In genomic region chr17:49427631-49428238, GRCm38 (mm10) we compare ENCODE assay signal across 7 mouse cellular contexts. TPM values are rescaled to one million over a fixed set of nuclear protein-coding genes. Genes with fewer than 3 reads are reported as not detected.
A peak's percentile ranks its signal among the peaks of the same experiment; 100 is the strongest.
DNase-seq lines count a peak whose midpoint lies in the region; ATAC-seq and TF ChIP-seq lines count a peak whose summit lies in the region.

No protein-coding gene starts in this region.

- no peak overlapping the region for H3K9ac ChIP-seq in heart, postnatal 0 days (replicated peaks; ENCODE audit: low read depth, low read length)
- H3K9ac ChIP-seq in liver, embryonic 14.5 days (replicated peaks), result no peak overlapping the region

- TF ChIP-seq POLR2A in brain, embryonic 14.5 days (IDR thresholded peaks at IDR 0.05; ENCODE audit: borderline replicate concordance, extremely low read depth, insufficient read depth, insufficient read length, poor library complexity, severe bottlenecking), result no peak

- TF ChIP-seq EP300 in heart, postnatal 0 days (IDR thresholded peaks at IDR 0.05; ENCODE audit: low read depth), result no peak
- no peak for TF ChIP-seq EP300 in liver, embryonic 14.5 days (IDR thresholded peaks at IDR 0.05; ENCODE audit: low read depth)

- peak overlapping the region; percentile 74; the same call in 1 of the 2 replicates for H3K4me3 ChIP-seq in heart, postnatal 0 days (ENCODE audit: low read depth, low read length)
- peak overlapping the region in 1 of 2 experiments; percentile 99; a peak in 2 of 4 replicates for H3K4me3 ChIP-seq in liver, embryonic 14.5 days (ENCODE audit: insufficient read depth in 1 of 2, low read depth in 2 of 2, low read length in 2 of 2)

- no peaks in the 10 kb centered on the region for H3K27me3 ChIP-seq in heart, postnatal 0 days (ENCODE audit: control insufficient read depth, insufficient read depth, low read length)
- H3K27me3 ChIP-seq in liver, embryonic 14.5 days (ENCODE audit: control insufficient read depth, insufficient read depth, low read length), result no peaks in the 10 kb centered on the region

- H3K36me3 ChIP-seq in heart, postnatal 0 days (replicated peaks; ENCODE audit: control insufficient read depth, insufficient read depth, low read length), result no peaks in the 10 kb centered on the region
- H3K36me3 ChIP-seq in liver, embryonic 14.5 days (replicated peaks; ENCODE audit: control insufficient read depth, insufficient read depth, low read depth), result peaks cover 2% of the 10 kb centered on the region

- TF ChIP-seq CTCF in brain, embryonic 14.5 days (IDR thresholded peaks at IDR 0.05; ENCODE audit: borderline replicate concordance, extremely low read depth, insufficient read depth, insufficient read length), result peak; percentile 43; the same call in 1 of the 2 replicates
- peak; percentile 11; the same call in 1 of the 2 replicates for TF ChIP-seq CTCF in heart, postnatal 0 days (IDR thresholded peaks at IDR 0.05; ENCODE audit: low read depth)
- TF ChIP-seq CTCF in liver, embryonic 14.5 days (IDR thresholded peaks at IDR 0.05; ENCODE audit: low read depth), result peak; percentile 74

- no peak for ATAC-seq in heart, postnatal 0 days (ENCODE audit: insufficient read depth, low read depth)
- ATAC-seq in liver, embryonic 14.5 days (ENCODE audit: insufficient read depth), result no peak

- peaks cover 25% of the 10 kb centered on the region for H3K4me1 ChIP-seq in heart, postnatal 0 days (ENCODE audit: control insufficient read depth, insufficient read depth)
- peaks cover 26 to 33% of the 10 kb centered on the region in 2 experiments for H3K4me1 ChIP-seq in liver, embryonic 14.5 days (replicated peaks; ENCODE audit: control insufficient read depth in 2 of 2, insufficient read depth in 2 of 2, low read length in 1 of 2)

- H3K4me2 ChIP-seq in heart, postnatal 0 days (ENCODE audit: low read depth, low read length), result peak overlapping the region; percentile 23; the same call in 1 of the 2 replicates
- peak overlapping the region; percentile 83 for H3K4me2 ChIP-seq in liver, embryonic 14.5 days (ENCODE audit: low read depth)

- WGBS in heart, postnatal 0 days, result 21% methylated on average over 9 of the region's 9 CpGs
- WGBS in liver, embryonic 14.5 days (ENCODE audit: insufficient replicate concordance), result 16% methylated on average over 9 of the region's 9 CpGs

- H3K9me3 ChIP-seq in heart, postnatal 0 days (replicated peaks; ENCODE audit: control insufficient read depth, low read length), result no peaks in the 10 kb centered on the region
- no peaks in the 10 kb centered on the region for H3K9me3 ChIP-seq in liver, embryonic 14.5 days (ENCODE audit: control insufficient read depth, low read length)

- H3K27ac ChIP-seq in heart, postnatal 0 days (ENCODE audit: low read depth), result no peak overlapping the region
- no peak overlapping the region for H3K27ac ChIP-seq in liver, embryonic 14.5 days

- DNase-seq in lung, postnatal 36 days, result peak; percentile 29
- no peak for DNase-seq in lung, postnatal 10 days
- DNase-seq in brain, embryonic 14.5 days (ENCODE audit: low read depth), result peak; percentile 37
- no peak for DNase-seq in heart, postnatal 0 days (ENCODE audit: low spot score)
- DNase-seq in liver, embryonic 14.5 days (ENCODE audit: low read depth in 3 of 3, low spot score in 3 of 3), result no peak
- DNase-seq in thymus, postnatal 0 days (ENCODE audit: low spot score), result peak; percentile 36
- DNase-seq in layer of hippocampus, adult 9-10 months (ENCODE audit: low spot score), result no peak

RNA-seq across cellular contexts. Expression of gene Mocs1, which starts 0.4 kb away (rescaled TPM):
- 9.3 and 9.9 TPM in 2 replicates for polyA plus RNA-seq in brain, embryonic 14.5 days (2012; rRNA removed)
- 13.1 and 18.6 TPM in 2 replicates for total RNA-seq in heart, postnatal 0 days (2014; rRNA removed; ENCODE audit: low replicate concordance)
- 2.3 and 2.8 TPM in 2 replicates for polyA plus RNA-seq in heart, postnatal 0 days (2015; fragmentation: Nextera tagmentation; extraction: Ambion mirVana)
- polyA plus RNA-seq in liver, embryonic 14.5 days (2012; rRNA removed), result 16.2 and 17.4 TPM in 2 replicates
- polyA plus RNA-seq in liver, embryonic 14.5 days (2014; fragmentation: Nextera tagmentation; extraction: Ambion mirVana), result 8.0 and 10.3 TPM in 2 replicates
- polyA plus RNA-seq in thymus, postnatal 0 days (2015; fragmentation: Nextera tagmentation; extraction: Ambion mirVana), result 2.5 and 3.9 TPM in 2 replicates

Comparison
In these comparisons a context has a peak if more than half of its experiments do, and no peak if none do; other contexts are left out.
1. DNase-seq: peak in lung, postnatal 36 days (single experiment), brain, embryonic 14.5 days (single experiment) and thymus, postnatal 0 days (single experiment); none in lung, postnatal 10 days (single experiment), heart, postnatal 0 days (single experiment), liver, embryonic 14.5 days (0 of 3) and layer of hippocampus, adult 9-10 months (single experiment).
2. CTCF ChIP-seq: peak in every context shown above with its lines; median percentile 74 in liver, embryonic 14.5 days; 43 in brain, embryonic 14.5 days; 11 in heart, postnatal 0 days.